Mouse (Mus musculus): ENCODE results near the gene Gm11114. TPM values are rescaled to one million over a fixed set of nuclear protein-coding genes. Genes with fewer than 3 reads are reported as not detected.

Gm11114 gene
- total RNA-seq, 2 experiments from 2014 or later, result not detected

GRCm38 (mm10) chr9:85347823-85348523, 35.4 kb downstream of the Gm11114 start:
- intact Hi-C loops (cut with DNase I; ENCODE audit: low total_unique reads), result no loop called here
- no peak for DNase-seq

- DNase-seq, result no peak
- intact Hi-C loops (cut with DNase I; ENCODE audit: low total_unique reads), result no loop called here
Observed at GRCm38 (mm10) chr9:85355559-85355958, 43.0 kb downstream of the Gm11114 start.

DNA sequence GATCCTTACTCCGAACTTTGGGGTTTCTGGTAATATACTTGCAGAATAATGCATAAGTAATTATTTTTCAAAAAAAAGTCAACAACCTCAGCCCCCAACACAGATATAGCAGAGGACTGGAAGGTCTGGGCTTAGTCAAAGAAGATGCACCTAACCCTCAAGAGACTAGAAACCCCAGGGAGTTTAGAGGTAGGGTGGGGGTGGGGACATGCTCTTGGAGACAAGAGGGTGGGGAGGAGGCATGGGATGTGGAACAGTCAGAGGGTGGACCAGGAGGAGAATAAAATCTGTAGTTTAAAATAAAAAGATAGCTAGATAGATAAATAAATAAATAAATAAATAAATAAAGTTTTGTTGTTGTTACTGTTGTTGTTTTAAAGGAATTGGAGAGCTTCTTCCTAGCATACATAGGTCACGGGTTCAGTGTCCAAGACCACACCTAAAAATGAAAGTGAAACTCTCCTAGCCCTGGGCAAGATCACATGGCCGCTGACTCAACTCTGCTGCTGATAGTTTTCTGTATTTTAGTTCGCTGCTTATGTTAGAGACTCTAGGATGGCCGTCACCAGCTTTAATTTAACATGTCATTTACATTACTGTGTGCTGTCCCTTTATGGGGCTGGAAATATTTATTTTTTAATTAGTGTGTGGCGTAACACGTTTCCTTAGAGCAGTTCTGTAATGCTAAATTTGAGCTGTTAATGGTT, 44.7 kb downstream of the Gm11114 start:
- no peak for DNase-seq
- intact Hi-C loops (cut with DNase I; ENCODE audit: low total_unique reads), result no loop called here

Other genes starting within 250 kb of the Gm11114 start
- 1 to 10 TPM; 5.6 to 6.9 TPM for gene Tent5a, start 14.6 kb downstream of the Gm11114 start, total RNA-seq (2021)